Mouse (Mus musculus): ENCODE data around the gene Zfp292. TPM values are rescaled to one million over a fixed set of nuclear protein-coding genes. Genes with fewer than 3 reads are reported as not detected.

Gene Zfp292
- polyA plus RNA-seq, 1 experiment from 2014 or later = 26.0 TPM

DNA sequence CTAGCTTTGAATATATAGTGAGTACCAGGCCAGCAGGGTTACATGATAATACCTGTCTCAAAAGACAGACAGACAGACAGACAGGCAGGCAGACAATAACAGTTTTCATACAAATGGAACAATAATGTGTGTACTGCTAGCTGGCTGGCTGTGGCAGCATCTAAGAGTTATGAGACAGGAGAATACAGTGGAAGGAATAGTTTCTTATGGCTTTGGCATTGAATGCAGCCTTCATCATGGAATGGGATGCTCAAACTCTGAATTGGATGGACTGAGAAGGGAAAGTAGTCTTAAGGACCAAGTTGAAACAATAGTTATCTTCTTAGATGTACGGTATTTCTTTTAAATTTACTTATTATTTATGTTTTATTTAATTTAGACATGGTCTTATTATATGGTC is 16.6 kb upstream of the Zfp292 start:
- Histone ChIP-seq H3K4me3 (no peak overlapping the region), H3K9ac (no peak overlapping the region), H3K36me3 (no peaks in the 10 kb centered on the region), H3K27me3 (no peaks in the 10 kb centered on the region), H3K4me1 (no peaks in the 10 kb centered on the region), H3K9me3 (no peaks in the 10 kb centered on the region), H3K27ac (no peak overlapping the region), H3K4me2 (replicated peaks) (no peak overlapping the region)
- ATAC-seq (ENCODE audit: low FRiP score, low read depth) = no peak
- 98% methylated on average over 1 of the region's 1 CpGs for WGBS

DNA sequence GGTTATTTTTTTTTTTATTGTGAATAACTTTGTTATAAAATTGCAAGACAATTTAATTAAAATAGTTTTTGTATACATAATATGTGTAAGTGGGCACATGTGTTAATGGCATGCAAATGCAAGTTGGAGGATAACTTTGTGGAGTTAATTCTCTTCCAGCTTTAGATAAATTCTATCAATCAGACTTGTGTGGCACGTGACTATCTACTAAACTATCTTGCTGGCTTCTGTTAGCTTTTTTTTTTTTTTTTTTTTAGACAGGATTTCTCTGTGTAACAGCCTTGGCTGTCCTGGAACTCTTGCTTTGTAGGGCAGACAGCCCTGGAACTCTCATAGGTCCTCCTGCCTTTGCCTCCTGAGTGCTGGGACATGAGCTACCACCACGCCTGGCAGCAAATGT is 15.7 kb upstream of the Zfp292 start:
- no peak for ATAC-seq (ENCODE audit: low FRiP score, low read depth)
- no peak overlapping the region for H3K9ac ChIP-seq

DNA sequence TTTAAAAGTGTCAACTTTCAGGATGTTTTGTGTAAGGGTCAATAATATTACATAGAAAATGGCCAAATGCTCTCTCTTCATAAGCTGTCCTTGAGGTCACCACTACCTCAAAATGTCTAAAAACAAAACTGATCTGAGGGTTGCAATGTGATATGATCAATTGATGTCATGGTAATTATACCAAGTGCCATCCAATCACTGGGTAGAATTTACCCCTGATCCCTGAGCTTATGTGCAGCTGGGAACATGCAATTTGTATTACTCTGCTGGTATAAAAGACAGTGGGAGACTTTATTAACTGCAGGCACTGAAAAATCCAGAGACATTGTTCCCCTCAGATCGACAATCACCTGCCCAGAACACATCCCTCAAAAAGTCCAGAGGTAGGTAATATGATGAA is 10.7 kb upstream of the Zfp292 start, which contains the start of gene Cga:
Gene Cga (plus strand): TSS at position 301 of the 400 bp plus-strand sequence.
- Histone ChIP-seq H3K9ac (no peak within 1 kb of the TSS), H3K36me3 (no peaks in the 10 kb centered on the region), H3K27me3 (peaks cover 31% of the 10 kb centered on the region), H3K4me3 (no peak within 1 kb of the TSS), H3K4me2 (replicated peaks) (no peak within 1 kb of the TSS), H3K9me3 (no peaks in the 10 kb centered on the region), H3K4me1 (no peaks in the 10 kb centered on the region), H3K27ac (no peak within 1 kb of the TSS)
- ATAC-seq (ENCODE audit: low FRiP score, low read depth) = no peak
- WGBS = 64% methylated on average over 1 of the region's 1 CpGs

More for the DNA sequence above, 15.7 kb upstream of the Zfp292 start:
- Histone ChIP-seq H3K27ac (no peak overlapping the region), H3K9me3 (no peaks in the 10 kb centered on the region), H3K4me1 (no peaks in the 10 kb centered on the region), H3K4me3 (no peak overlapping the region), H3K27me3 (no peaks in the 10 kb centered on the region), H3K36me3 (no peaks in the 10 kb centered on the region), H3K4me2 (replicated peaks) (no peak overlapping the region)
- WGBS = 69% methylated on average over 2 of the region's 2 CpGs

DNA sequence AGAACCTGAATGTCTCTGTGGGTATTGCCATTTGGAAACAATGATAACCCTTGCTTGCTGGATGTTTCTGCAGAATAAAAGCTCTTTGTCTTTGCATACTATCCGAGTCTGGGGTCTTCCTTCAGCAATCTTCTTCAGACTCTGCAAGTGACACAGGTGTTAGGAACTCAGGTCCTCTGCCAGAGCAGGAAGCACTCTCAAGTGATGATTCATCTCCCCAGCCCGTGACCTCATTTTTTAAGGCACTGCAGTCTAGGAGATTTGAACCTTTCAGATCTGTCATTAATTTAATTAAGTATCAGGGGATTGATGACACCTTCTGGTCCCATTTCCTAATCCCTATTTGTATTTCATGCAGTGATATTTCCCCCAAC is 7.0 kb upstream of the Zfp292 start:
- 15% methylated on average over 2 of the region's 2 CpGs for WGBS
- Histone ChIP-seq H3K9me3 (no peaks in the 10 kb centered on the region), H3K36me3 (no peaks in the 10 kb centered on the region), H3K9ac (no peak overlapping the region), H3K27me3 (peaks cover 36% of the 10 kb centered on the region), H3K27ac (no peak overlapping the region), H3K4me1 (peaks cover 9% of the 10 kb centered on the region; the same call in 1 of the 2 replicates), H3K4me2 (replicated peaks) (no peak overlapping the region), H3K4me3 (no peak overlapping the region)
- no peak for ATAC-seq (ENCODE audit: low FRiP score, low read depth)

DNA sequence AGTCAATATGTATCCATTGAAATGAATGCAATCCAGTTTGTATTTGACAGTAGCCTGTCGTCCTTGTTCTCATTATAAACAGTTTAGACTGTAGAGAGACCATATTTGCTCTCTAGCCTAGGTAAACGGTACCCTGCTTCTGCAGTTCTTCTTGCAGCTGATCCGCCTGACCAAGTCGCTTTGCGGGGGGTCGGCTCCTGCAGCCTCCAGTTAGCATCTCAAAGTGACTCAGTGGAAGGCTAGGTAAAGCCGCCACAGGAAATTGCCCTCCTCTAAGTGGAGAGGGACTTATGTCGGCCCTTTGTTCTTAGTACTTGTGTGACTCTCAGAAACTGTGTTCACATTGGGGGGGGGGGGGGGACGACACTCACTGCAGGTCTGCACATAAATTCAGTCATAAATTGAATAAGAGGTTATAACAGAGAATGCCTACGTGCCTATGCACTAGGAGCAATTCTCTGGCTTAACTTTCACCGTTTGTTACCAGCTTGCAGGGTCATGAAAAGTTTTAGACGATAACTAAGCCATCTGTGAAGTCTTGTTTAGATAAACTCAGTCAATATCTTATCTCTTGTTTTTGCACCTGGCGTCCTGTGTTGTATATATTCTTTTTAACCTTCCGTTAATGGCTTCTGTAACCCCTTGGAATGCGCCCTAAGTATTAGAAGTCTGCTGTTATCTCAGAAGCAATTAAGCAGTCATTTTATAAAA is 6.5 kb upstream of the Zfp292 start:
- Histone ChIP-seq H3K9ac (no peak overlapping the region), H3K36me3 (no peaks in the 10 kb centered on the region), H3K27me3 (peaks cover 36% of the 10 kb centered on the region), H3K9me3 (no peaks in the 10 kb centered on the region), H3K4me2 (replicated peaks) (no peak overlapping the region), H3K4me3 (no peak overlapping the region), H3K27ac (no peak overlapping the region), H3K4me1 (peaks cover 9% of the 10 kb centered on the region; the same call in 1 of the 2 replicates)
- ATAC-seq (ENCODE audit: low FRiP score, low read depth) = no peak
- WGBS = 7% methylated on average over 15 of the region's 15 CpGs

DNA sequence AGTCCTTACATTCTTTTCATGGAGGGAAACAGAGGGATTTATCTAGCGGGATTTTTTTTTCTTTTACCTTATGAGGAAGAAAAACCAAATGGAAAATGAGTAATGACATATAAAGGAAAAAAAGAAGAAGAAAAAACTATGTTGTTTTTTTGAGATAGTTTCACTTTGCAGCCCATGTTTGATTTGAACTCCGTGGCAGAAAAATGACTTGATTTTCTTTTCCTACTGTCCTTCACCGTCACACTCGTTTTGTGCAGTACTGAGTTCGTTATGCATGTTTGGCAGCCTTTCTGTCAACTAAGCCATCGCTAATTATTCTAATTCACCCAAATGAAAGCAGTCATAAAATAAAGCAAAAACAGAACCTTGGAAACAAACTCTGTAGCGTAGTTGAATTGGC is 4.5 kb upstream of the Zfp292 start:
- peaks cover 17% of the 10 kb centered on the region for H3K4me1 ChIP-seq
- no peak for ATAC-seq (ENCODE audit: low FRiP score, low read depth)
- H3K36me3 ChIP-seq = no peaks in the 10 kb centered on the region
- H3K27me3 ChIP-seq = peaks cover 36% of the 10 kb centered on the region
- peak overlapping the region; percentile 88 for H3K4me2 ChIP-seq (replicated peaks)
- H3K9me3 ChIP-seq = no peaks in the 10 kb centered on the region
- peak overlapping the region; percentile 74 for H3K4me3 ChIP-seq
- 0 out of 2 replicates have a peak overlapping the region, but pooled peaks have one; percentile 79 for H3K27ac ChIP-seq
- 8% methylated on average over 7 of the region's 7 CpGs for WGBS
- H3K9ac ChIP-seq = peak overlapping the region; percentile 88

DNA sequence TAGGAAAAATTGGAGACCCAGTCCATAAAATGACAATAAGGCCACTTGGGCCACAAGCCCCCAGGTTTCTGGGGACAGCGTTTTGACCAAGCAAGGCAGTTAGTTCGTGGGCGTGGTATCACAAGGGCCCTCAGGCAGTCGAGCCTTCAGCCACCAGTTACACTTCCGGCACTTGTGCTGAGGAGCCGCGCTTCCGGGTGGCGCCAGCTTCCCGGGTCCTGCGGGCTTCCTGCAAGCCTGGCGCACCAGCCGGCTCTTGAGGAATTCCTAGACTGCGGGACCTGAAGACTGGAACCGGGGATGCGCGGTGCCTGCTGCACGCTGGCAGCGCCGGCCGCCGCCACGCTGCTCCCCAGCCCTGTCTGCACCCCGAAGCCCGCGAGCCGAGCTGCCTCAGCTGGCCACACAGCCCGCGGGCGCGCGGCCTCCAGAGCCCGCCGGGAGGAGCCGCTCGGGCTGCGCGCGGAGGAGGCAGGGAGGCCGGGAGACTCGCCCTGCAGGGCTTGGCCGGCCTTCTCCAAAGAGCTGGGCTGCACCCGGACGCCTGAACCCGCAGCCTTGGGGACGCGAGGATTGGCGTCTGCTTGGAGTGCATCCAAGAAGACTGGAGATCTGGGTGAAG is 3.8 kb upstream of the Zfp292 start:
- Histone ChIP-seq H3K36me3 (no peaks in the 10 kb centered on the region), H3K27ac (peak overlapping the region; percentile 79), H3K9me3 (no peaks in the 10 kb centered on the region), H3K9ac (peak overlapping the region; percentile 88), H3K4me1 (peaks cover 20% of the 10 kb centered on the region), H3K27me3 (peaks cover 35% of the 10 kb centered on the region), H3K4me2 (replicated peaks) (peak overlapping the region; percentile 88), H3K4me3 (peak overlapping the region; percentile 74)
- 0% methylated on average over 48 of the region's 48 CpGs for WGBS
- peak; percentile 74 for ATAC-seq (ENCODE audit: low FRiP score, low read depth)

DNA sequence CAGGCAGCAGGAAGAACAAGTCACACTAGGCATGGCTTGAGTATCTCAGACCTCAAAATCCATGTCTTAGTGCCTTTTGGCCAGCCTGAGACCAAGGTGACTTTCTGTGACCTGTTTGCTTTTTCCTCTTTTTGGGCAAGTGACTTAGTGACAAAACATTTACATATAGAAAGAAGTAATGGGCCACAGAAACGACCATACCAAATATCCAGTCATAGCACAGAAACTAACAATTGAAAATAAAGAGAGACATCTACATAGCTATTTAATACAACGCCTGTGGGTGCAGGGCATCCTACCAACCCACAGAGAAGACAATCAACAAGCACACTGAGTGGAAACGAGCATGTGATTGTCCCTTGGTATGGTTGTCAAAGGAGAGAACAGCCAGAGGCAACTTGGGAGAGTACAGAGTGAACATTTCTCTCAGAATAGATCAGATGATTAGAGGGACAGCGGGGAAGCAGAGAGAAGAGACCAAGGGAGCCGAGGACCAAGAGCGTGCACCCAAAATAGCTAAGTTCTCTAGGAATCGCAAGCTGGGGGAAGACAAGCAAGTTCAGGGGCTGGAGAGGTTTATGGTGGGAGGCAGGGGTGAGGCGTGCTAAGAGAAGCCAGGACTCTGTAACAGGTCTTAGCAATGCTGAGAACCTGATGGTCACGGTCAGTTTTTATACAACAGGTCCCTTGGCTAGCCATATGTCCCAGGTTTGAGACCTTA is 3.0 kb upstream of the Zfp292 start:
- H3K4me1 ChIP-seq = peaks cover 28% of the 10 kb centered on the region
- no peak overlapping the region for H3K27ac ChIP-seq
- peak overlapping the region; percentile 88 for H3K4me2 ChIP-seq (replicated peaks)
- no peaks in the 10 kb centered on the region for H3K36me3 ChIP-seq
- ATAC-seq (ENCODE audit: low FRiP score, low read depth) = no peak
- peak overlapping the region; percentile 74 for H3K4me3 ChIP-seq
- H3K9ac ChIP-seq = no peak overlapping the region; the same call in 1 of the 2 replicates
- H3K27me3 ChIP-seq = peaks cover 27% of the 10 kb centered on the region
- WGBS = 57% methylated on average over 9 of the region's 9 CpGs
- H3K9me3 ChIP-seq = no peaks in the 10 kb centered on the region

DNA sequence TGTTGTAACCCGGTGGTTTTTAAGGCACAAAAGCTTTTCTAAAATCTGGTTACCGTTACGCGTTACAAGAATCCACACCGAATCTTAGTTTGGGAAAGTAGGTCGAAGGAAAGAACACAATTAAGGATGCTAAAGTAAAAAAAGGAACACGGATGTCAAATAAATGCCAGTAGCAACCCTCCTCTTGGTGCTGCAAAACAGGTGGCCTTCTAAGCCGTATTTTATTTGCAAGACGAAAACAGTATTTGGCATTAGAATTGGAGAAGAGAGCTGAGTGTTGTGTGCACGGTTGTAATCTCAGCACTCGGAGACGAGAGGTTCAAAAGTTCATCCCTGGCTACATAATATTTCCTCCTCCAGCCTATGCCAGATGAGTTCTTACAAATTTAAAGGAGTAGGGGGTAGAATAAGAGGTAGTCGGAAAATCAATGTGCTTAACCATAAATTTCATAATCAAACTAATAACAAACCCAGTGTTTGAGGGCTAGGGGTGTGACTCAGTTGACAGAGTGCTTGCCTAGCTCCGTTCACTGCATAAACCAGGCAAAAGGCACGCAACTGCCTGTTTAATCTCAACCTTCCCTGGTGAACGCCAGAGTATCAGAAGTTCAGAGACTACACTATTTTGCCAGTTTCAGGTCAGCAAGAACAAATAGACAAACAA is 738 bp upstream of the Zfp292 start:
- Histone ChIP-seq H3K4me3 (peak overlapping the region; percentile 98), H3K36me3 (peaks cover 8% of the 10 kb centered on the region), H3K27ac (peak overlapping the region; percentile 97), H3K4me2 (replicated peaks) (peak overlapping the region; percentile 79), H3K9ac (peak overlapping the region; percentile 99), H3K4me1 (peaks cover 31% of the 10 kb centered on the region), H3K27me3 (peaks cover 5% of the 10 kb centered on the region), H3K9me3 (no peaks in the 10 kb centered on the region)
- WGBS = 27% methylated on average over 16 of the region's 16 CpGs
- no peak for ATAC-seq (ENCODE audit: low FRiP score, low read depth)

DNA sequence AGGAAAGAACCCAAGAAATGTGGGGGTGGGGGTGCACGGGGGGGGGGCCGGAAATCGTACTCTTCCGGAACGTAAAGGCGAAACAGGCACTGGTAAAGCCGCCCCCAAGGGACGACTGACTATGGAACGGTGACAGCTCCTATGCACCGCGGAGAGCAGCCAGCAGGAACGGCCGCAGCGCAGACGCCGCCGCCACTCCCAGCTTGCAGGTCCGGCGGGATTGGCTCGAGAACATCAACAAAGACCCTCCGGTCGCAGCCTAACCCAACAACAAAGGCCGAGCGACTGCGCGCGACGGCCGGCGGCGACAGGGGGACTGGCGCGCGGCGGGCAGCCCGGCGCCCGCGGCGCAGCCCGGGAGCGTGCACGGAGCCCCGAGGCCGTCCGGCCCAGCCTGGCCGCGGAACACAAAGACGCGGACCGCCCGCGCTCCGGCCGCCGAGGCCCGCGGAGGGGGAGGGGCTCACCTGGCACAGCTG is 430 bp downstream of the Zfp292 start:
- Histone ChIP-seq H3K9ac (peak overlapping the region; percentile 99), H3K4me3 (peak overlapping the region; percentile 98), H3K4me1 (peaks cover 28% of the 10 kb centered on the region), H3K4me2 (replicated peaks) (peak overlapping the region; percentile 79), H3K27ac (peak overlapping the region; percentile 97), H3K36me3 (peaks cover 18% of the 10 kb centered on the region), H3K27me3 (no peaks in the 10 kb centered on the region), H3K9me3 (peaks cover 2% of the 10 kb centered on the region; the same call in 1 of the 2 replicates)
- ATAC-seq (ENCODE audit: low FRiP score, low read depth) = peak; percentile 52
- WGBS = under 1% methylated on average over 51 of the region's 58 CpGs

DNA sequence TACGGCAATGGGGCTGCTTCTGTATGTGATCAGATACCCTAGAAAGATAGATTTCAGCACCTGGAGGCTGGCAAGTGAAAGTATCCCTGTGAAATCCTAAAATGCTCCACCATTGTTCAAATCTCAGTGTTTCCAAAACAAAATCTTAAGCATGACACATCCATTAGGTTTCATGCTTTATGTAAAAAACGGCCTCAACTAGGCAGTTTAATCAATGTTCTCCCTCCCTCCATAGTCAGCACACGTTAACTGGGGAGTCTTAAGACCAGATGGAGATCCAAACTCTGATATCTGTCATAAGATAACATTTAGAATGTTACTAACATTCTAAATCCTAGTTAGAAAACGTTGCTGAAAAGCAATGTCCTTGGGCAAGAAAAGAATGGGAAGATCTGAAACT is 909 bp downstream of the Zfp292 start:
- Histone ChIP-seq H3K9ac (peak overlapping the region; percentile 99), H3K36me3 (peaks cover 23% of the 10 kb centered on the region), H3K27me3 (no peaks in the 10 kb centered on the region), H3K4me3 (peak overlapping the region; percentile 98), H3K9me3 (peaks cover 3% of the 10 kb centered on the region; the same call in 1 of the 2 replicates), H3K27ac (peak overlapping the region; percentile 97), H3K4me1 (peaks cover 28% of the 10 kb centered on the region), H3K4me2 (replicated peaks) (peak overlapping the region; percentile 79)
- 11% methylated on average over 4 of the region's 4 CpGs for WGBS
- no peak for ATAC-seq (ENCODE audit: low FRiP score, low read depth)
